Mouse (Mus musculus) kidney, postnatal 25 days (tissue): ENCODE data around the gene Glce.

Experiments
- DNase-seq, 2 experiments: peaks; one replicate each; pipeline ENCODE4 v3.0.0; 2021; ENCODE audit warnings: mixed read lengths in 2 of 2

Glce gene

DNA sequence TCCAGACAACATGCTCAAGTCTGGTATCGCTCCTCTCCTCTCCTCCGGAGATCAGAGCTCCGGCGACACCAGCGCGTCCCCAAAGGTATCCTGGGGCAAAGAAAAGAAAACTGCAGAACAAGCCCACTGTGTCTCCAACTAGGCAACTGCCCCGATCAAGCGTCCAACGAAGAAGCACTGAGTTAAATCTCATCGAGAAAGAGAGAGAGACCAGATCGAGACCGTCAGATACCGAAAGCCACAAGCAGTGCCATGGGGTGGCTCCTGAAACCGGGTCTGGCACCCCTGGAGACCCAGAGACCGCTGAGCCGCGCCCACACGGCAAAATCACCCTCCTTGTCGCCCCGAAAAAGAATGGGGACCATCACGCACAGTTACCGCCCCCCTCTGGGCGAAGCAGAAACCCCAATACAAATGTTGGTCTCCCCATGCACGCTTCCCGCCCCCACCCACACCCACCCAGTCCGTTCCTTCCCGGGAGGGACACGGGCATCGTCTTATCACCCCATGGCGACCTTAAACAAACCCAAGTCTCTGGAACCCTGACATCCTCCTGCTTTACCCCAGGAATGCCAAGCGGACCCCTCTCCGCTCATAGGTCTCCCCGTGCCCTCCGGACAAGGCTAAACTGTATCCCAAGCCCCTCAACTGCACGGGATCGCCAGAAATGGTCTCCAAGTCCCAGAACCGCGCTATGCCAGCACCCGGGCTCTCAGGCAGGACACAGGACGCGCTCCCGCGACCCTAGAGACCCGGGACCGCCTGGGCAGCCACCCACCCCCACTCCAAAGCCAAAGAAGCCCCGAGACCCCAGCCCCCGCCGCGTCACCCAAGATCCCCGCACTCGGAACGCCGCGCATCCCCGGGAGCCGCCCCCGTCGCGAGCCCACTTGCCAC is 656 bp downstream of the Glce start:
- peak; percentile 18 to 43 for DNase-seq

DNA sequence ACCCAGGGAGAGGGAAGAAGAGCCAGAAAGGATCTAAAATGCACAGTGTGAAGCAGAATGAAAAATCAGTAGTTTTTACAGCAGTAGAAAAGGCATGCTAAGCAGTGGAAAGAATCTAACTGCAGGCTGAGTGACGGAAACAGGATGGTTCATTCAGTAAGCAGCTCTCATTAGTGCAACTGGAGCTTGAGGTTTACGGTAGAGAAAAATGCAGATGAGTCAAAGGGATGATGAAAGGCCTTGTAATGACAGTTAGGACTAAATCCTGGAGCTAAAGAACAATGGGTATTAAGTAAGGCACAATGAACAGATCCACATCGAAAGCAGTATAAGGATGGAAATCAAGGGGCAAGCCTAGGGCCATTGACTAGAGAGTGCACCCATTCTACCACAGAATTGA is 3.7 kb downstream of the Glce start:
- DNase-seq = no peak

DNA sequence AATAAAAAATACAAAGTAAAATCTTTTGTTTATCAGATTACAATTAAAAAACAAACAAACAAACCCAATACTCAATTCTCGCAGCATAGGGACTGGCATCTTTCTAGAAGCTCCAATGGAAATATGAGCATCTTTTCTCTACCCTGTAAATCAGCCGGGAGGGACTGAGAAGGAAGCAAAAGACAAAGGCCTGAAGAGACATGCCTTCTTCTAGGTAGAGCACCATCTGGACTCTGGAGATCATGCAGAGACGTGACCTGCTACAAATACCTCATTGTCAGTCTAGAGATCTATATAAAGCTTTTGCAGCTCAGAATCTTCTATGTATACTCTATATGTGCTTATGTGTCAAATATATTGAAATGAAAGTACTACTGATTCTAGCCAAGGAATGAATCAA is 6.6 kb downstream of the Glce start:
- no peak for DNase-seq

DNA sequence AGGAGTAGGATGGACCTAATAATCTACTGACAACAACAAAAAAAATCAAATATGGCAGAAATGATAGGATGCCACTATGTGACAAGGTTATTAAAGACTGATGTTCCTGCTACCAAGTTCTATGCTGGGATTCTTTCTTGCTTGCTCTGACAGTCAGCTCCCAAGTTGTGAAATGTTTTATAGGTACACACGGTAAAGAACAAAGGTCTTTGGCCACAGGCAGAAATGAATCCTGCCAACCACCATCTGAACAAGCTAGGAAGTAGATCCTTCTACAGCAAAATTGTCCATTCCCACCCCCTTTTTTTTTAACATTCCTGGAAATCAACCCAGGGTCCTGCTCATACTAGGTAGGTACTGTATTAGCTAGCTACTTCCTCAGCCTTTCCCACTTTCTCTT is 25.9 kb downstream of the Glce start:
- DNase-seq = no peak

DNA sequence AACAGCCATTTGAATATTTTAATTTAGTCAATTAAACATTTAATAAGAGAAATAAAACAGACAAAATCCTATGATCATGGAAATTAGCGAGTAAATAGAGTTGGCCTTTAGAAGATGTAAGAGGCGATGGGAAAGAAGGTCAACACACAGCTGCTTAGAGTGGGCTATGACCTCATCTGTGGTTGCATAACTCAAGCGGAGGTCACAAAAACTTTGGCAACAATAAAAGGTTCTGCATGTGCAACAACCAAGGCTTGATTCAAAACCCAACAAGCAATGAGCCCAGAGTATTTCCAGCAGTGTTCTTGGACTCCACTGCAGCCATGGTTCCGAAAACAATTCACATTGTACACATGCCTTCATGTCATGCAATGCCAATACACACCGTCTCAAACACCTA is 30.9 kb downstream of the Glce start:
- DNase-seq = peak in 1 of 2 experiments; percentile 4

DNA sequence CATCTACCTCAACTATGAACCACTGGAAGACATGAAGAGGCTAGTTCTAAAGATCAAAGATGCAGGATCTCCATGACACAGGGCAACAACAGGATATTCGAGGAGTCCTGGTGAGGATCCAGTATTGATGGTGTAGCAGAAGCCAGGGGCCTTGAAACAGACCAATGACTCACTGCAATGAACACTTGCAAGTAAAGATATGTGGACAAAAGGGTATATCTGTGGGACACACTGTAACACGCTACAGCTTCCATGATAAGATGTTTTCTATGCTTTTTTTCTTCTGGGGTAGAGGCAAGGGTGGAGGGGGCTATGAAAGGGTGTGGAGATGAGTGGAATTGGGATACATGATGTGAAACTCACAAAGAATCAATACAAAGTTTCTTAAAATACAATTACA is 36.9 kb downstream of the Glce start:
- no peak for DNase-seq

DNA sequence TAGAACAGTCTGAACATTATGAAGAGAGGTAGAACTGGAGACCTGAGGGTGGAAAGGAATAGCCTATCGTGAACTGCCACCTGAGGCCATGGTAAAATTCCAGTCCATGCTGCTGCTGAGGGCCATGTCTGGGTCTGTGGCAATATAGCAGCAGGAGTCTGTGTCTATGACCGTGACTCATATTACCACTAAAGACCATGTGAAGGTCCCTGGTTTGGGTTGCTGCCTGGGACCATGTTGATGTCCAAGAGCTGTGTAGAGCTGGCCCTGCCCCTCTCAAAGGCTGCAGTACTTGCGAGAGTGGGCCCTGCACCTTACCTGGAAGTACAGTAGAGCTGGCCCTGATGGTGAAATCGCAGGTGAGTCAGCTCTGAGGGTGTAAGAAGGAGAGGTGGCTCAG is 37.6 kb downstream of the Glce start:
- no peak for DNase-seq

DNA sequence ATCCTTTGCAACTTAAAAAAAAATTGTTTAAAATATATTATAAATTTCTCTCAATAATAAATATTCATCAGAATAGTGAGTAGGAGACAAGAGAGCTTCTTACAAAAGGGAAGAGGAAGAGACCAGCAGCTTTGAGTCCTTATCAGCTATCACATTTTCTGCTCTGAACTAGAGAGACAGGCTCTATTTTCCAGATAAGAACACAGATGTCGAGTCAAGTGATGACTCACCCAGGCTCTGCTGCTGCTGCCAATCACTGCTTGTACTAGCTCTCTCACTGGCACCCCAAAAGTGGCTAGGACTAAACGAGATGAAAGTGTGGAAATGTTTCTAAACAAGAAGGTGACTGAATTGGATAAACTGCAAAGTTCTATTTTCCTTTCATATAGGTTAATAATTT is 39.5 kb downstream of the Glce start:
- no peak for DNase-seq

DNA sequence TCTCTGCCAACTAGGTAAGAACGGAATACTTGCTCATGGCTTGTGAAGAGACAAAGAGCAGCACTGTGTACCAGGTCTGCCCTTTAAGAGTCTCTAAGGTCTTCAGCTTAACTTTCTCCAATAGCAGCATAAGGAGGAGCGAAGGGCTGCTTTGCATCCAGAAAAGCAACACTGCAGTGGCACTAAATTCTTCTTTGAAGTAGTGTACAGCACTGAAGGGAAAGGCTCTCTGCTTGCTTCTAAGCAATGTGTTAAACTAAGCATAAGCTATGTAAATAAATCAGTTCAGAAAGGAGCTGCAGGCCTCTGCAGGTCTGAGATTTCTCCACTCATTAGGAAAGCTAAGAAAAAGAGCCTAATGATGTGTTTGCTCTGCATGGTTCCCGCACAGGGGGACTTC is 40.9 kb downstream of the Glce start:
- no peak for DNase-seq

DNA sequence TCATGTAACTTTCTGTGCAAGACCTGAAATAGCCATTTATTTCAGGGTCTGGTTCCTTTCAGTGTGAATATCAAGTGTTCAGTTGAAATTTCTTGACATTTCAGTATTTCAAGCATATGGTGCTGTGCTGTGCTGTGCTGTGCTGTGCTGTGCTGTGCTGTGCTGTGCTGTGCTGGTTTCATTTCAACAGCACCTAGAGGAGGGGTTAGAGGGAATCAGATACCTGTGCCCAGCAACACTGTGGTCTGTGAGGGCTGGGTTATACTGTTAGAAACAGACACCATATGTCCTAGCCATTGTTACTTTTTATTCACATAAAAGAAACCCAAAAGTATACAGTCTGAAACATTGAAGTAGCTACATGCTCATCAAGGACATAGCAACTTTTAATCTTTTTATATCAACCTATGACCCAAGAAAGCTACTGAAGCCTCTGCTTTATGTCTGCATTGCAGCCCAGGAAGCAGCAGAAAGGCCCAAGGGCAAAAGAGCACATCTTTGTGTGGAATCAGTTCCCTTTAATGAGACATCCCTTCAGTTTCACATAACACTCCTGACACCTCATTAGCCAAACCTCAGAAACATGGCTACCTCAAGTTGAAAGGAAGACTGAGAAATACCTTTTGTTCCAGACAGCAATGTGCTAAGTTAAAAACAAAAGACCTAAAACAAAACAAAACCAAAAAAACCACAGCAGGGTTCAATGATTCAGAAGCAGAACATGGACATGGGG is 42.3 kb downstream of the Glce start:
- DNase-seq = no peak

DNA sequence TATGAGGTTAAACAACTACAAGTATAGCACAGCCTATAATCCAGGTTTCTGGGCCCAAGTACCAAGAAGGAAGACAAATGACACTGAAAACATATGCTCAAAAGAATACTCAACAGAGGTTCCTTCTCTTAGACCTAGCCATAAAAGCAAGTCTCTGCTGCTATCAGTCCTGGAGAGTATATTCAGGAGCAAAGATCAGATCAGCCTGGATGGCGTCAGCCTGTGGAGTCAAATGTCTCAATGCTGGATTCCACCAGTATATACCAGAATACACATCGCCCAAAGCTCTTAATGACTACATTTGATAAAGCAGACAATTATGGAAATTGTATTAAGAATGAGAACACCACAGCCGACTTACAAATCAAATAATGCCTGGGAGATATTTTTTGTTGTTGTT is 60.2 kb downstream of the Glce start:
- DNase-seq = no peak

DNA sequence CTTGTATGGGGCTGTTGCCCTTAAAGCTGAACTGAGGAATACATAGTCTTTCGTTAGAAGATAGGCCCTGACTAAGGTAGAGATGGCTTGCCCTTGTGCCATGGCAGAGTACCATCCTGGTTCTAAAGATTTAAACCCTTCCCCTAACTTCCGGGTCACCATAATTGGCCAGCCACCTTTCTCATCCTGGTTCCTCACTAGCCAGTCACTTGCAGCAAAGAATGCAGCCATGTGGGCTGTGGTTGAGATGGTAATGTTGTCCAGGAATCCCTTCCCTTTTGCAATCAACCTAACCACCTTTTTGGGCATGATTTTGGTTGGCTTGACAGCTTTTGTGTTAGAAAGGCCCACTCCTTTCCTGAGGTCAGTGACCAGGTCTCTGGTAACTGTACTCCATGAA is 62.0 kb downstream of the Glce start:
- no peak for DNase-seq

DNA sequence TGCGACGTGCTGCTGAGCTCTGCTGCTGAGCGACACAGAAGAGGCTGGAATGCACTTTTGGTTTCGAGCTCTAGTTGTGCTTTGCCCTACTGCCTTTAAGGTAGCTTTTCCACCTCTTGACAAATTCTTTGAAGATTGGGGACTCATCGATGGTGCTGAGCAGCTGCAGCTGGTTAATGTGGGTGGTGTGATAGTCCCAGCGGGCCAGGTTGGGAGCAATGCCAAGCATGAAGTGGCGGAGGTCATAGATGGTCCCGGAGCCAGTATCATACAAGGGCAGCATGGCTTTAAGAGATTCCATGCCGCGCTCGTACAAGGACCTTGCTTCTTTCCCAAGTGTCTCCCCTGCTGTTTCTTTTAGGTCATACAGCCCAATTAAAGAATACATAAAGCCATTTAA is 62.5 kb downstream of the Glce start:
- no peak for DNase-seq

DNA sequence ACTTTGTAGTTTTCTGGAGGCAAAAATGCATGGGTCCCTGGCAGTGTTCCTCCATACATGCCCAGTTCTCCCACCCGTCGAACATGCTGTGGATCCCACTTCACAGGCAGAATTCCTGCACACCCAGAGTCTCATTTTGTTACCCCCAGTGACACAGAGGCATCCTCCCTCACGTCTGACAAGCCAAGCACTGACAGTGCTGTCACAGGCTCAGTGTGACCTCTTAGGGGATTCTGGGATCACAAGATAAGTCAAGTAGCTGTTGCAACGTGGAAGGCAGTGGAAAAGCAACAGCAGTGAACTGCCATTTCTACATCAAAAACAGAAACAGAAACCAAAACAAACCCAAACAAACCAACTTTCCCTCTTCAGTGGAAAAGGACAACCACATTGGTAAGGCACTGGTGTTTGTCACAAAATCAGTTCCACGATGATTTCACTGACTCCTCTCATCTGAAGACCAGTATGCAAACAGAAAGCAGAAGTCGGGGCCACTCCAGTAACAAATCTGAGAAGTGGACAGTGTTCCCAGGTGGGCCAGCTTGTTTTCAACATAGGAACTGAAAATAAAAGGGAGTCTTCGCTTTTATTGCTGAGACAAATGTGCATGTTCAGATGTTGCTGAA is 64.5 kb downstream of the Glce start:
- DNase-seq = no peak

DNA sequence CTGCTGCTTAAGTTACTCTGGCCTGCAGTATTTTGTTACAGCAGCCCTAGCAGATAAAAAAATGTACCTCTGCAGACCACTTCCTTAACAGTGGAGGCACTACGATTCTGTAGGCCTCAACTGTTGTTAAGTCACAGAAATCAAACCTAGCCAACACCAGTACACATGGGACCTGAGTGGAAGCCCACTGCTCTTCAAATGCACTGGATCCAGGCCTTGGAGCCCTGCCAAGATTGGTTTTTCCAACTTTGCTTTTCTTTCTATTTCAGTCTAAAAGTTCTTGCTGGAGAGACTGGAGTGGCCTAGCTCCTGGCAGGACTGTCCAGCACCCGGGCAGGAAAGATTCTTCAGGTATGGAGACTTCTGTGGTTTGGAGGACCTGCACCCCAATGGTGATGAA is 66.2 kb downstream of the Glce start:
- DNase-seq = no peak

DNA sequence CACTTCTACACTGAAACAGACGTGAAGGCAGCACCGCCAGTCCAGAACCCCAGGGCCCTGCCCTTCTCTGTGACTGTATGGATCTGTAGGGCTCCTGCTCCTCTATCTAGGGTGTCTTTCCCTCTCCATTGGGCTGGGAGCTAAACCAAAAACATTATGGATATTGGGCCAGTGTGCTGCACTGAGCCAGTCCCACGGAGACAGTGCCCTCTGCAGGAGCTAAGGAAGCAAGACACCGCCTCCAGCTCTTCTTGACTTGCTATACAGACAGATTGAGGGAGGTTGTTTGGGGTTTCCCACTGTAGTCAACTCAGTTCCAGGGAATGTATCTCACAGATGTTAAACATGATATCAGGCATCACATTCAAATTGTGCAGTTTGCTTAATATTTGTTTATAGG is 71.7 kb downstream of the Glce start:
- DNase-seq = peak; percentile 57 to 61

DNA sequence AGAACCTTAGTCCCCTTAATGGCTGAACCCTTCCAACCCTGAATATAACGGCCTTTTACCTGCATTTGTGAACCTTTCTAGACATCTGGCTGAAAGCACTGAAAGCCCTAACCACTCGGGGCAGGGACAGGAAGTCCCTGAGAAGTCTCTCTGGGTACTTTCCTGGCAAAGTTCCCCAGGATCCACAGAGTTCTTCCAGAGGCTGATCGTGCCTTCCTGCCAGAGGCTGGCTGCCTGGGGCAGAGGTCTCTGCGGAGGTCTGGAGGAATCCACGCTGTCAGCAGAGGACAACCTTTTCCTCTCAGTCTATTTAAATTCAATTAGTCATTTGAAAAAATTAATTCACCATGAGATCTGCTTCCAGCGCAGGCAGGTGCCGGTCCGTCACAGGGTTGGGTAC is 73.3 kb downstream of the Glce start:
- DNase-seq = peak; percentile 46 to 77

DNA sequence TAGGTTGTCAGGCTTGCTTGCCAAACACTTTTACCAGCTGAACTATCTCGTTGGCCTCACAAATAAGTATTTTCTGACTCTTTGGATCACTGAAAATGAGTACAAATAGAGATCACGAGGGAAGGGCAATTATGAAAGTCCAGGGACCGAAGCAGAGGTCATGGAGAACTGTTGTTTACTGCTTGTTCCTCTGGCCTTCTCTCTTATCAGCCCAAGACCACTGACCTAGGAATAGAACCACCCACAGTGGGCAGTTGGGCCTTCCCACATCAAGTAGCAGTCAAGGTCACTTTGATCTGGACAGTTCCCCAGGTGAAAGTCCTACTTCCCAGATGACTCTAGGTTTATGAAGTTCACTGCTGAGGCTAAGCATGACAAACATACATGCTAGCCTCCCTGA is 80.3 kb downstream of the Glce start:
- DNase-seq = no peak

DNA sequence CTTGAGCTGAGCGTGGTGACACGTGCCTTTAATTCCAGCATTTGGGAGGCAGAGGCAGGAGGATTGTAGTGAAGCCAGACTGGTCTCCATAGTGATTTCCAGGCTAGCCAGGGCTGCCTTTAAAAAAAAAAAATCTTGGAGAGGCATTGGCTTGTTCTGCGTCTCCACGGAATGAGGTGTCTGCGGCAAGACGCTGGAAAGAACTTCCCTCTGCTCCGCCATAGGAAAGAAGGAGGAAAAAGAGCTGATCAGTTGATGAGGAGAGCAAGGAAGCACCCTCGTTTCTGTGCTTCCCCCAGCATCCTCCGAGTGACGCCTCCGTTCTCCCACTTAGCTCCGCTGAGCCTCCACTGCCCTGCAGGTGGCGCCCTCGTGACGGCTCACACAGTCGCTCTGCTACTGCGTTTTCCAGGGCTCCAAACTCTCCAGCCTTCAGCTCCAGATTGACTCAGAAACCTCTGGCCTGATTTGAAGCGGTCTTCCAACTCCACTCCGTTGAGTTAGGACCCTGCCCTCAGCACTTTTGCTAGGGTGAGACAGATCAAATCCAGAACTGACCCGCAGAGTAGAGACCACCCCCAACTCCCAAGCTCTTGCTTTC is 82.3 kb downstream of the Glce start:
- peak; percentile 84 to 92 for DNase-seq

DNA sequence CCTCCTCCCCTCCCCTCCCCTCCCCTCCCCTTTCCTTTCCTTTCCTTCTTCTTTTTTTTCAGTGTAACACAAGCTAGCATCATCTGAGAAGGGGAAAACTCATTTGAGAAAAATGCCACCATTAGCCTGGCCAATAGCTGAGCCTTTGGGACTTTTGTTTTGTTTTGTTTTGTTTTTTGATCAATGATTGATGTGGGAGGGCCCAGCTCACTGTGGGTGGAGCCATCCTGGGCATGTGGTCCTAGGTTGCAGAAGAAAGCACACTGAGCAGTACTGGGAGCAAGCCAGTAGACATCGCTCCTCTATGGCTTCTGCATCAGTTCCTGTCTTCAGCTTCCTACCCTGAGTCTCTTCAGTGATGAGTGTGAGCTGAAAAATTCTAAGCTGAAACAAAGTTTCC is 86.6 kb downstream of the Glce start:
- DNase-seq = no peak

DNA sequence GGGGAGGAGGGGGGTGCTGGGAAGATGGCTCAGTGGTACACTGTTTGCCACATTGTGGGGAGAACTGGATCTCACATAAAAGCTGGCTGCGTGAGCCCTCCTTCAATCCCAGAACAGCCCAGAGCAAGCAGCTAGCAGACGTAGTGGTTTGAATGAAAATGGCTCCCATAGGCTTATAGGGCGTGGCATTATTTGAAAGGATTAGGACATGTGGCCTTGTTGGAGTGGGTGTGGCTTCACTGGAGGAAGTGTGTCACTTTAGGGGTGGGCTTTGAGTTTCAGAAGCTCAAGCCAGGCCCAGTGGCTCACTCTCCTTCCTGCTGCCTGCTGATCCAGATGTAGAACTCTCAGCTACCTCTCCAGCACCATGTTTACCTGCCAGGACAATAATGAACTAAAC is 90.2 kb downstream of the Glce start:
- no peak for DNase-seq

DNA sequence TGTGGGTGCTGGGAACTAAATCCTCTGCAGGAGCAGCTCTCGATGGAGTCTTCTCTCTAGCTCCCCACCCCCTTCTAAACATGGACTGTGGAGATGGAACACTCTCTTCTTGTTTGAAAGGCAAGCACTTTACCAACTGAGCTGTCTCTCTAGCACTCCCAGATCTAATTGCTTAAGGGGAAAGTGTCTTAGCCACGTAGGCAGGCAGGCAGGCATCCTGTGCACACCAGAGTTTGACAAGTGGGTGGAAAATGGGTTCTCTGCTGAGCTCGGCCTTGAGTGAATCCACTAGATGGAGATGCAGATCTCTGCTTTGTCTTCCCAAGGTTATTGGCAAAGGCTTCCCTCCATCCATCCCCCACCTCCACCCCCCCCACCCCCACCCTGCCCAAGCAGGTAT is 94.4 kb downstream of the Glce start:
- no peak for DNase-seq

DNA sequence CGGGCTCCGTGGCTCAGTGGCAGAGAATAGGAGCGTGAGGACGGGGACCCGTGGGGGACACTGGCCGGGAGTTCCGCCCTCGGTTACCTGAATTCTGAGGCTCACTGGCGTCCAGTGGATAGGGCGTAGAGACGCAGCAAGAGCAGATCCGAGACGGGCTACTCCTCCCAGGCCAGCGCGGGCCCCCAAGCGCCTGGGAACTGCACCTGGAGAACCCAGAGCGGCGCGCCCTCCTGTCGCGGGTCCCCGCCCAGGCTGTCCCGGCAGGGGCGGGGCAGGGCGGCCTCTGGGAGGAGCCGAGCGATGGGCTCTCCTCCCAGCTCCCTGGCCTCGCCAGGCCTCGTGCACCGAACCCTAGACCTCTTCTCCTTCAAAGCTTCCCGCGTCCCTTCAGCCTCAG is 95.9 kb downstream of the Glce start, which contains the start of gene Paqr5:
TSS of gene Paqr5 (minus strand) at position 257 of the 400 bp plus-strand sequence.
- DNase-seq = peak; percentile 83 to 94
